Mouse (Mus musculus) cerebellum, adult 11-12 months (tissue): Measurements from ENCODE around the gene Prr19.
"Not testable (repeated sequence)": the region's sequence is repeated elsewhere in the genome, so short reads cannot be mapped to it uniquely, and the experiment has no call there.

Experiments used
- DNase-seq: peaks from one replicate; pipeline ENCODE4 v3.0.0; 2022

Prr19 gene

DNA sequence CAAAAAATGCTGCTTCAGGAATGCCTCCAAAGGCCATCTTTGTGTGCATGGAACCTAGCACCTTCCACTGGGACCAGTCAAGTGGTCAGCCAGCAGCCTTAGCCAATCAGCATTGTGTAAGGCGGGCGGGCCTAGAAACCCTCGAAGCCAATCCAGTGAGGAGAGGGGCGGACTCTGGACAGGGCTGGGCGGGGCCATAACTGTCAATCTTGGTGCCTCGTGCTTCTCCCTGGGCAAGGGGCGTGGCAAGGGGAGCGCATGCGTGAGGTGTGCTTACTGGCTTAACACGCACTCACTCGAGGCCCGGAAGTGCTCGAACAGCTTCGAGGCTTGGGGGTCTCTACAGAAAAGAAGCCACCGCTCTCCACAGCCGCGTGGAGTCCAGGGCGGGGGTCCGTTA is at the start of gene Prr19:
Prr19 (plus strand) TSS at position 349 of the 400 bp plus-strand sequence.
- peak; percentile 57 for DNase-seq

DNA sequence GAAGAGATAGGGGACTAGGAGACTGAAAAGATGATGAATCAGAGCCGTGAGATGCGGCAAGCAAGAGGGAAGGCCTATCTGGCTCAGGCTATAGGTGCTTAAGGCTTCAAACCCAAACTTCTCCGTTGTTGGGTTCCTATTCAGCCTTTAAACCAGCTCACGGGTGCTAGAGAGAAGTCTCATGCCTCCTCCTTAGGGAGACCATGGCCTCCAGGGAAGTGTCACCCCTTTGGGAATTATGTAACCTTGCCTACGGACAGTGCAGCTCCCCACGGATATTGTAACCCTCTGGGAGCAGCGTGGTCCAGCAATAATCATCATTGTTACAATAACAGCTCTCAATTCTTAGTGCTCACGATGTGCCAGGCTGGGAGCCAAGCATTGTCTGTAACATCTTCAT is 49.4 kb upstream of the Prr19 start:
- DNase-seq, result no peak

DNA sequence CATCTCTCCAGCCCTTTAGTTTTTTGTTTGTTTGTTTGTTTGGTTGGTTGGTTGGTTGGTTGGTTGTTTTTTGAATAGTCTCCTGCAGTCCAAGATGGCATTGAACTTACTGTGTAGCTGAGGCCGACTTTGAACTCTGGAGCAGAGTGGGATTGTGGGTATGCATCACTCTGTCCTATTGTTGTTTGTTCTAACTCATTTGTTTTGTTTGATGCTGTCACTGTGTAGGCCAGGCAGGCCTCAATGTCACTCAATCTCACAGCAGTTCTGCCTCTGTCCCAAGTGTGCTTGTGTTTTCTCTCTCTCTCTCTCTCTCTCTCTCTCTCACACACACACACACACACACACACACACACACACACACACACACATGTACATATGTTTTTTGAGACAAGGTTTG is 39.3 kb upstream of the Prr19 start:
- no peak for DNase-seq

DNA sequence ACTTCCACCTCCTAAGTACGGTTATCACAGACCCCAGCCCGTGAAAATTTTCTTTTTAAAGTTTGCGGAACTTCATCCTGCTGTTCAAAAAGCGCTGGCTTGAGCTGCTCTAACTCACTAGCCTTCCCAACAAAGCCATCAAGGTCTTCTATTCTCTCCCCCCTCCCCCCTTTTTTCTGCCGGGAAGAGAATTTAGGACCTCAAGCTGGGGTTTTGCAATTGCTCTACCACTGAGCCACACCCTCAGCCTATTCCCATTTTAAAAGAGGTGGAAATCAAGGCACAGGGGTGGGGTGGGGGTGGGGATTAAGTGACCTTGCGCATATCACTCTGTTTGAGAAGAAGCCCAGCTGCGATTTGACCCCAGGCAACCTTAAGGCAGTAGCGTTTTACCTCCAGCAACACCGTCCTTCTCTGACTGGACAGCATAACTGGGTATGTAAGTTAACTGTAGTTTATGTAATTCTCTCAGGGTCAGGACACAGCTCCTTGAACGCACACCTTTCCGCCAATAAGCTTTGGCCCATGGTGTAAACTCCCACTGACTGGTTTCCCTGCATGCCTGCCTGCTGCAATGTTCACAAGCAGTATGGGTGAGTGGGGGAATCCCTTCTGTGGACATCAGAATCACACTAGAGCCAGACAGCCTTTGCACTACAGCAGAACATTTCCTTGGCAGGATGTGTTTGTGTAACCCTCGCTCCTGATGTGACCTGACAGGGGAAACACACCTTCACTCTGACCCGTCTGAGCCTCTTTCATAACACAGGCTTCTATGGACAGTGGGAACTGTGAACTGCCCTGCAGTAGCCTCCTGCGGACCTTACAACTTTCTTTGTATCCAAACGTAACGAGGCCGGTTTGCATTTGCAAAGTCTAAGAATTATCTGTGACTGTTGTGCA is 37.0 kb upstream of the Prr19 start:
- DNase-seq, result no peak

DNA sequence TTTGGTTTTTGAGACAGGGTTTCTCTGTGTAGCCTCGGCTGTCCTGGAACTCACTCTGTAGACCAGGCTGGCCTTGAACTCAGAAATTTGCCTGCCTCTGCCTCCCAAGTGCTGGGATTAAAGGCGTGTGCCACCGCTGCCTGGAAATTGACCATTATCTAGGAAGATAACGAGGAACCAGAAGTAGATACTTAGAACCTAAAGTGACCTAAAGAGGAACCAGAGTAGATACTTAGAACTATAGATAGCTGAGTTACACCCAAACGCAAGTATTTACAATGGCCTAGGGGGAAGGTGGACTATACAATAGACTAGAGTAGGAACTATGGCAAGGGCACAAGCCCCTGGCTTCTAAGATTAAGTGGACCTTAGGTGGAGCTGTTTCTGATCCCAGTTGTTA is 35.5 kb upstream of the Prr19 start:
- not testable (repeated sequence) for DNase-seq

DNA sequence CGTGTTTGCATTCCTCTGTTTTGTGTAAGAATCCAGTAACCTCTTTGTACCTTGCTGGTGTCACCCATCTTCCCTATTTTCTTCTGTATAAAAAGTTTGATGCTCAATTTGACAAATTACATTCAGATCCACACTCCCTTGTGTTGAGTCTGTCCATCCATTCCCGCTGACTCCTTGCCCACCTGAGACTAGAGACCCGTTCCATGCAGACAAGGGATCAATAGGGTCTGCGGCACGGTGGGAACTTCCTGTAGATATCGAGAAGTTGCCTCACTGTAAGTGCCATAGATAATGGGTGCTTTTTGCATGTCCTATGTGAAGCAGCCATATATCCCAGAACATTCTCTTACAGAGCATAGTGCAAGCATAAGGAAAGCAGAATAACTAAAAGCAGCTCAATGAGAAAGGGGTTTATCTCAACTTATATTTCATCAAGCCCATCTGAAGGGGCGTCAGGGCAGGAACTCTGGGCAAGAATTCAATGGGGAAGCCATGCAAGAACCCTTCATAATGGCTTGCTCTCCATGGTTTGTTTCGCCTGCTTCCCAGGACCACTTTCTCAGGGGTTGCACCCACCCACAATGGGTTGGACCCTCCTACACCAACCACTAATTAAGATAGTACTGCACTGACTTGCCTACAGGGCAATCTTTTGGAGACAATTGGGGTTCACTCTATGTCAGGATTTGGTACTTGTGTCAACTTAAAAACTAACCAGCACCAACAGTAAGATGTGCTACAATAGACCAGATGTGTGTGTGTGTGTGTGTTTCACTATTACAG is 34.8 kb upstream of the Prr19 start:
- peak; percentile 62 for DNase-seq

DNA sequence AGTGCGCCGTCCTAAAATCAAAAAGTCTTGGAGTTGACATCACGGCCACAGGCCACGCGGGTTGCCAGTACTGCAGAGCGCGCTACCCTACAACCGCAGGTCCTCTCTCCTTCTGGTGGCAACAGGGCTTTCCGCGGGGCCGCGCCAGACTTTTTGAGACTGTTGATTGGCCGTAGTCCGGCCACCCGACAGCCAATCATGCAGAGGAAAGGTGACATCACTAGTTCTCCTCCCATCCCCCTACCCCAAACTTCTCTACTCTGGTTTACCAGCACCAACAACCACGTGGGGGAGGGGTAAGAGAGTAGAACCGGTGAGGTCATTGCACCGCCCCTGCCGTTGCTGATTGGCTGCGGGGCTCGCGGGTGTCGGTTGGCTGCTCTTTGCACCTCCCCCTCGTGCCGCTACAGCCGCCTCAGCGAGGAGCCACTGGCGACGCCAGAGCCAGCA is 33.9 kb upstream of the Prr19 start, which contains the start of gene Cic:
Cic (plus strand) TSS at position 404 of the 450 bp plus-strand sequence.
- DNase-seq, result peak; percentile 99

DNA sequence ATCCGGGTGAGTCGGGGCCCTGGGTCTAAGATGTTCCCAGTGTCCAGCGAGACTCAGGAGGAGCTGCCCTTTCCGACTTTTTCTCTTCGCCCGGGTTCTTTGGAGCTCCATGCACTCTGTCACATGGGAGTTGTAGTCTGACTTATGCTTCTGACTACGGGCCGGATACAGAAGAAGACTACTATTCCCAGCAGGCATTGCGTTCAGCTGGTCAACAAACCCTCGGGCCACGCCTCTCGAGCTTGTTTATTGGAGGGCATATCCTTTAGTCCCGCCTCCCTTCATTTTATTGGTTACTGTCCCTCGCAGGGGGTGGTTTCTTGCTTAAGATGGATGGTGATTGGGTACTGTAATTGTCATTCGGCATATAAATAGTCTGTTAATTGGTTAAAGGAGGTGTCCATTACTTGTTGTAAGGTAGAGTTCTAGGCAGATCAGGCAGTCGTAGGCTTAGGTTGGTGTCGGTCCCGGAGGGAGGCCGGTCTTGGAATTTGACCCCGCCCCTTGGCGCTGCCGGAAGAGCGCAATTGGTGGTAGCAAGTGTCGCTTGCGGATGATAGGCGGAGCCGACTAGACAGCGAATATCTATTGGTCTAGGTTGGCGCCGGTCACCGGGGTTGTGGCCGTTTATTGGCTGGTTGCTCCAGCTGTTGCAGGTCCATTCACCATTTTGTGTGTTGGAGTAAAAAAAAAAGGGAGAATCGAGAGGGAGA is 33.3 kb upstream of the Prr19 start:
- peak; percentile 100 for DNase-seq

DNA sequence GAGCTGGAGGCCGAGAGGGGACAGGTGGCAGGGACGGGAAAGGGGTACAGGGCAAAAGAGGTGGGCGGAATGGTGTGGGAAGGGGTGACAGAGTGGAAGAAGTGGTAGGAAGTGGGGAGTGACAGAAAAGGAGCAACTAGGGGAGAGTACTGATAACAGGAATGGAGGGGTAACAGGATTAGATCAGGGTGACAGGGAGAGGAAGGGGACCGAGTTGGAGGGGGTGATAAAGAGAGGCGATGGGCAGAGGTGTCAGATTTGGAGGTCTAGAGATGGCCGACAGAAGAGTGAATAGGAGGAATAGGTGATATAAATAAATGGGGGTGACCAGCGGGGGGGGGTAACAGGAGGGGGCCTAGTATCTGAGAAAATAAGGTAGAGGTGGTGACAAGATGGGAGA is 32.6 kb upstream of the Prr19 start:
- DNase-seq, result no peak

DNA sequence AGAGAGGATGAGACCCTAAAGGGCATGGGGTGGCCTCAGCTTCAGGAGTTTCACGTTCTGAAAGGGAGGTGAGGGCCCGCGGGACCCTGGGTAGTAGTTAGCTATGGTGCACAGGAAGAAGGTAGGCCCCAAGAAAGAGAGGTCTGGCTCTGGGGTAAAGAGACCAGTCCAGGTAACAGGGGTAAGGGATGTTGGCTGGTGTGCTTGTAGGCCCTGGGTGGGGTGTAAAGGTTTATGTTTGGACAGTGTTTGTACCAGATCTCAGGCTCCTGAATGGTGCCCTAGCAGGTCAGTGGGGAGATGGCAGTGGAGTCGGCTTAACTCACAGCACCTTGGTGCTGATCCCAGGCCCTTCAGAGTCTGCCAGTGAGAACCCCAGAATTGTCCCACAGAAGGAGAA is 32.2 kb upstream of the Prr19 start:
- DNase-seq, result peak; percentile 64

DNA sequence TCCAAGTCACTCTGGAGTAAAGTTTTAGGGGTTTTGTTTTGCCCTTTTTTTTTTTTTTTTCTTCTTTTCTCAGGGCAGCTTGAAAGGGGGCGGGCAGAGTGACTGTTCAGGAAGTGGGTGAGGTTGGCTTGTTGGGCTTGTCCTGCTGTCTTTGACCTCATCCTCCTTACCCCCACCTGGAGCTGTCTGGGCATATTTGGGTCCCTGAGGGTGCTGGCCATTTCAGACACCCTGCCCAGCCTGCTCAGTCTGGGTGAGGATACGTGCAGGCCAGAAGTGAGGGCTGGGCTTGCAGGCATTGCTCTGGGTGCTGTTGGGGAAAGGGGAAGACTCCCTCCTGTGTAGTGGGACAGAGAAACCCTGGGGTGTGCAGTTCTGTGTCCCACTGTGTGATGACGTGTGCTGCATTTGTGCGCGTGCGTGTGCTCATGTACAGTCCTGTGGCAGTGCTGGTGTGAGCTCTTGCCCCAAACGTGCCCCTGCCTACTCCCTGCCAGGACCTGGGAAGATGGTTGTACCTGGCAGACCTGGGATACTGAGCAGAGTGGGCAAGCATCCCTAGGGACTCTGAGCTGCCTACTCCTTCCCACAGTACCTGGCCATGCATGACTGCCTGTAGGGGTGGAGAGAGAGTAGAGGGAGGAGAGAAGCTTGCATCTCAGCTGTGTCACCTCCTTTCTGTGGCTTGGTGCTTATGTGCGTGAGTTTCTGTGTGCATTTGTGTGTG is 31.5 kb upstream of the Prr19 start:
- peak; percentile 71 for DNase-seq

DNA sequence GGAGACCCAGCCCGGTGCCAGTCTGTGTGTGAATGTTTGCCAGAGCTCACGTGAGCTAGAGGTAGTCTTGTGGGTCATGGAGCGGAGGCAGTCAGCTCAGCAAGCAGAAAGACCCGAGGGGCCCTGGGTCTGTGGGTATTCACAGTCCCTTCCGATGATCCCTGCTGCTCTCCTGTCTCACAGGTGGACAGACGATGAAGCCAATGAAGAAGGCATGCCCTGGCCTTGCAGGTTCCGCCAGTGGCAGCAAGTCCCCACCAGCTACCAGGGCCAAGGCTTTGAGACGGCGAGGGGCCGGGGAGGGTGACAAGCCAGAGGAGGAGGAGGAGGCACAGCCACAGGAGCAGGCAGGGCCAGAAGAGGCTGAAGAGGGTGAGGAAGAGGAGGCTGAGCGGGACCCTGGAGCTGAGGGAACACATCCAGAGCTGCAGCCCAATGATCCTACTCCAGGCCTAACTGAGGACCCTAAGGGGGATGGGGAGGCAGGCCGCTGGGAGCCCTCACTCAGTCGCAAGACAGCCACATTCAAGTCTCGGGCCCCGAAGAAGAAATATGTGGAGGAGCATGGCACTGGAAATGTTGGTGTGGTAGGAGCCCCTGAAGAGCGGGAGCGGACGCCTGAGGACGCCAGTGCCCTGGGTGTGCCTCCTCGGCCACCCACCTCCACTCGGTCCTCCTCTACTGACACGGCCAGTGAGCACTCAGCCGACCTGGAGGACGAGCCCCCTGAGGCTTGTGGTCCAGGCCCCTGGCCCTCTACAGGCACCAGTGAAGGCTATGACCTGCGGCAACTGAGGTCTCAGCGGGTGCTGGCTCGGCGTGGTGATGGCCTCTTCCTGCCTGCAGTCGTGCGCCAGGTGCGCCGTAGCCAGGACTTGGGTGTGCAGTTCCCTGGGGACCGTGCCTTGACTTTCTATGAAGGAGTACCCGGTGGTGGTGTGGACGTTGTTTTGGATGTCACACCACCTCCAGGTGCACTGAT is 30.3 kb upstream of the Prr19 start:
- DNase-seq, result peak; percentile 63

DNA sequence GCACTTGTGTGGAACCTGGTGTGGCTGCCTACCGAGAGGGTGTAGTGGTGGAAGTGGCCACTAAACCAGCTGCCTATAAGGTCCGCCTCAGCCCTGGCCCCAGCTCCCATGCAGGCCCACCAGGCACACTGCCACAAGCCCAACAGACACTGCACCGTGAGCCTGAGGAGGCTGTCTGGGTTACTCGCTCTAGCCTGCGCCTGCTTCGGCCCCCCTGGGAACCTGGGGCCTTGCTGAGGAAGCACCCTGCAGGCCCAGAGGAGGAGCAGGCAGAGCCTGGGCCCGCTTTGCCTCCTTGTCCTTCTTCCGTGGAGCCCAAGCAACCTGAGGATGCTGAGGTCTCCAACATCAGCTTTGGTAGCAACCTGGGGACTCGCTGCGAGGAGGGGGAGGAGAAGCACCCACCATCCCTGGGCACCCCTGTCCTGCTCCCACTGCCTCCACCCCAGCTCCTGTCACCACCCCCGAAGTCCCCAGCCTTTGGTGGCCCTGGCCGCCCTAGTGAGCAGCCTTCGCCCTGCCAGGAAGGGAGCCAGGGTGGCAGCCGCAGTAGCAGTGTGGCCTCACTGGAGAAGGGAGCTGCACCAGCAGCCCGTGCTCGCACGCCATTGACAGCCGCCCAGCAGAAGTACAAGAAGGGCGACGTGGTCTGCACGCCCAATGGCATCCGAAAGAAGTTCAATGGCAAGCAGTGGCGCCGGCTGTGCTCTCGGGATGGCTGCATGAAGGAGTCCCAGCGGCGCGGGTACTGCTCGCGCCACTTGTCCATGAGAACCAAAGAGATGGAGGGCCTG is 29.4 kb upstream of the Prr19 start:
- peak; percentile 54 for DNase-seq

DNA sequence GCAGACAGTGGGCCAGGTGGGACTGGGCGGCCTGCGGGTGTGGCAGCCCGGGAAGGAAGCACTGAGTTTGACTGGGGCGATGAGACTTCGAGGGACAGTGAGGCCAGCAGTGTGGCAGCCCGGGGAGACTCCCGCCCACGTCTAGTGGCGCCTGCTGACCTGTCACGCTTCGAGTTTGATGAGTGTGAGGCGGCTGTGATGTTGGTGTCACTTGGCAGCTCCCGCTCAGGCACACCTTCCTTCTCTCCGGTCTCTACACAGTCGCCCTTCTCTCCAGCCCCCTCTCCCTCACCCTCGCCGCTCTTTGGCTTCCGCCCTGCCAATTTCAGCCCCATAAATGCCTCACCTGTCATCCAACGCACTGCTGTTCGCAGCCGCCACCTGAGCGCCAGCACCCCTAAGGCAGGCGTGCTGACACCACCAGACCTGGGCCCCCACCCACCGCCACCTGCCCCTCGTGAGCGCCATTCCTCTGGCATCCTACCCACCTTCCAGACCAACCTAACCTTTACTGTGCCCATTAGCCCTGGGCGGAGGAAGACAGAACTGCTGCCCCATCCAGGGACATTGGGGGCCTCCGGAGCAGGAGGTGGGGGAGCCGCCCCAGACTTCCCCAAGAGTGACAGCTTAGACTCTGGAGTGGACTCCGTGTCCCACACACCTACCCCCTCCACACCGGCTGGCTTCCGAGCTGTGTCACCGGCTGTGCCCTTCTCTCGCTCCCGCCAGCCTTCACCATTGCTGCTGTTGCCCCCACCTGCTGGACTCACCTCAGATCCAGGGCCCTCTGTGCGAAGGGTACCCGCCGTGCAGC is 28.6 kb upstream of the Prr19 start:
- DNase-seq, result peak; percentile 65

DNA sequence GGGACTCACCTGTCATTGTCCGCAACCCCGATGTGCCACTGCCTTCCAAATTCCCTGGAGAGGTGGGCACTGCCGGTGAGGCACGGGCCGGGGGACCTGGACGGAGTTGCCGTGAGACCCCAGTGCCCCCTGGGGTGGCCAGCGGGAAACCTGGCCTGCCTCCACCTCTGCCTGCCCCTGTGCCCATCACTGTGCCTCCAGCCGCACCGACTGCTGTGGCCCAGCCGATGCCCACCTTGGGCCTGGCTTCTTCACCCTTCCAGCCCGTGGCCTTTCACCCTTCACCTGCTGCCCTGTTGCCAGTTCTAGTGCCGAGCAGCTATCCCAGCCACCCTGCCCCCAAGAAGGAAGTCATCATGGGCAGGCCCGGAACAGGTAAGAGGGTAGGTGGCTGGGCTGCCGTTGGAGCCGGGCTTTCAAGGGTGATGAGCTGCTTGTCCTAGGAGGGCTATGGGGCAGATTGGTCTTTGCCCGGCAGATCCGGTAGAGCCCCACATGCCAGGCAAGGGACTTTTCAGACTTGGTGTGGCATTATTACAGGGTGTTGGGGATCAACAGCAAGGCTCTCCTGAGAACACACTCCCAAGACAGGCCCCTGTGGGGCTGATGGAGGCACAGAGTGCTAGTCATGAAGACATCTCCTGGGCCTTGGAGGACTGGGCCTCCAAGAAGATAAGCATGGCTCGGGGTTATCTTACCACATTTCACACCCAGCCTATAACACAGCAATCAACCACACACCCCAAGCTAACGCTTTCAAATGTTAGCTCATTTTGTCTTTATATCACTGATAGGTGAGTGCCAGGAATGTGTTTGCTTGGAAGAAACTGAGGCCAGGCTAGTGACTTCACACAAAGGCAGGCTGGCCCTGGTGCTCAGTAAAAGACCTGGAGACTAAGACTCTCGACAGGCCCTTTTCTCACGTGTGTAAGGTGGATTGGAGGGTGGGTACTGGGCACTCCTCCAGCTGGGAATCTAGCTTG is 27.7 kb upstream of the Prr19 start:
- DNase-seq, result no peak

DNA sequence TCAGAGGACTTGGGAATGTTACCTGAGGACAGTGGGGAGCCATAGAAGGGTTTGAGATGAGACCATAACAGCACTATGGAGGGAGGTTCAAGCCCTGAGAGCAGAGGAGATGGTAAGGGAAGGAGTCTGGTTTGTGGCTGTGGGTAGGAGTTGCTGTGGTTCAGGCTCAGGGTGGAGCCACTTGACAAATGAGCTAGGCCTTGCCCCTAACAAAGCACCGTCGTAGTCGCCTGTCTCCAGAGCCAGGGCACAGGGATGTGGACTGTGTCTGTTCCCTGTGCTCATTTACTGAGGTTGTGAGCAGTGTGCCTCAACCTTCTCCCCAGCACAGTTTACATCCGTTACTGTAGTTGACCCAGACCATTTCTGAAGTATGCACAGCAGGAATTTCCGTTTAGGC is 26.6 kb upstream of the Prr19 start:
- DNase-seq, result no peak

DNA sequence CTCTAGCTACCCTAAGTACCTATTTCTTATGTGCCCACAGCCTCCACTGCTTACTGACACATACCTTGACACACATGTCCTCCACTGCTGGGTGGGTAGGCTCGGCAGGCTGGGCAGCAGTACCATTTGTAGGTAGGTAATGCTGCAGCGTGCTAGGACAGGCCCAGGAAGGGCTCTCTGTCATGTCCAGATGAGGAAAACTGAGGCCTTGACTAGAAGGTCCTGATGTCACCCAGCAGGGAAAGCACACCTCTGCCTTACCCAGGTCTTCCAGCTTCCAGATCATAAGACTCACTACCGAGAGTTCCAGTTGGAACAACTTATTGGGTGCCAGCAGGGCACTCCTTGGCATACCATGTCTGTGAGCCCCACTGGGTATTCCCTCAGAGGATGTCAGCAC is 26.2 kb upstream of the Prr19 start:
- no peak for DNase-seq
